Mouse (Mus musculus): ENCODE results near the gene Kctd6. TPM values are rescaled to one million over a fixed set of nuclear protein-coding genes. Genes with fewer than 3 reads are reported as not detected.
A peak's percentile ranks its signal among the peaks of the same experiment; 100 is the strongest.
"Not testable (repeated sequence)": the region's sequence is repeated elsewhere in the genome, so short reads cannot be mapped to it uniquely, and the experiment has no call there.

The Kctd6 gene
- total RNA-seq, 2 experiments from 2014 or later: 7.7 to 8.4 TPM

DNA sequence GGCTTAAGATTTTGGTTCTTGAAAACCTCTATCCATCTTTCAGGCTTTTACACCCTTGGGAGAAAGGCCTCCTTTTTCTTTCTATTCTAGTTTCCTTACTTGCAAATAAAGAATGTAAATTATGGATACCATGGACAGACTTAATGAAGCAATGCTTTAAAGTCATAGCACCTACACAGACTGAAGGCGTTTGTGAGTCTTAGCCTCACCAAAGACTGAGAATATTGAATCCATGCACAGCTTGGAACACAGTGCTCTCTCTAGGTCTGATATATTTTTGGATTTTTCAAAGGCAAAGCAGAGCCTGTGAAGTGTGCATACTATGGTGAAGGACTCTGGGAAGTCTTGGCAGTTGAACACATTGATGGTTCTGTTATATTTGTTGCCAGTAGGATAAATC lies 35.3 kb downstream of the Kctd6 start:
- DNase-seq (ENCODE audit: low spot score): no peak

DNA sequence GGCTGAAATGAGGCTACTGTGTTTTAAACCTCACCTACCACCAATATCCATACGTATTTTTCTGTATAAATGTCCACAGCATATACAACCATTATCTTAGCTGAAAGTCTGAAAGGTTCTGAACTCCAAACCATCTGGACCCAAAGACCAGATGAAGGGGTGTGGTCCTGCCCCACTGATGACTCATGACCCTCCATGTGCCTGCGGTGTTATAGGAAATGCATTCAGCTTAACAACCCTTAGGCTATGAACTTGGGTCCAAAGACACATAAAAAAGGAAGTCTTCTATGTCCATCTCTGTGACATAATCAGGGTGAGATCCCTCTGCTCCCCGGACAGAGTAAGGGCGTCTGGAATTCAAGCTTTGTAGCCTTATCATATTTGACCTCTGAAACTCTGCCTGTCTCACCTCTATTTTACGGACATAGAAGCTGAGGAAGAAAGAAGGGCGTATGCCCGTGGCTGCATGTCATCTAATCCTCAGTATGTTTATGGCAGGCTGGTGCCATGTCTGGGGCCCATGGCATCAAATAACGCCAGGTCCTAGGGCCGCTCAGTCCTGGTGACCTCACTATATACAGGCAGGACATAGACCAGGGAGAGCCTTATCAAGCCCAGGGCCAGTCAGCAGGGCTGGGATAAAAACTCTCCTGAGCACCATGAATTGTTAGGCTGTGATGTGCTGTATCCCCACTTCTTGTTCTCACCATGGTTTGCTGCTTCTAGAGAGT lies 36.4 kb downstream of the Kctd6 start:
- no peak for DNase-seq (ENCODE audit: low spot score)

DNA sequence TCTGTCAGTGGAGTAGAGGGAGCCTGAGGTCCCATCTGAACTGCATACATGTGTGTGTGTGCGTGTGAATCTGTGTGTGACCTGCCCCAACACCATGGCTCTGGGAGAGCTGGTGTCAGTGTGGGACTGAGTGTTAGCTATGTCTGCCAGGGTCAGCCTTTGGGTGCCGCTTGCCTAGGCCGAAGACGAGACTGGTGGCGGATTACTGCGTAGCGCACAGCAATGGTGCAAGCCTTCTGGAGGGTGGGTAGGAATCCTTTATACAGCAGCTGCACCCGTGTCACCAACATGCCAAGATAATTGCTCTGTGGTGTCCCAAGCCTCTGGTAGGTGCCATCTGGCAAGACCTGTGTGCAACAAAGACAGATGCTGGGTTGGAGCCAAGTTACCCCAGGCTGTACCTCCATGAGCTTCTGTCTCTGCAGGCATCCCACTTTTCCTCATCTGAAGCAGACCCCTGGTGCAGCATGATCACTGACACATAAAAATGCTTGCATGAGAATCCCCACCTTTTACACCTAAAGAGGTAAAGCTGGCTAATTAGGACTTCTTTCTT lies 37.5 kb downstream of the Kctd6 start:
- no peak for DNase-seq (ENCODE audit: low spot score)

DNA sequence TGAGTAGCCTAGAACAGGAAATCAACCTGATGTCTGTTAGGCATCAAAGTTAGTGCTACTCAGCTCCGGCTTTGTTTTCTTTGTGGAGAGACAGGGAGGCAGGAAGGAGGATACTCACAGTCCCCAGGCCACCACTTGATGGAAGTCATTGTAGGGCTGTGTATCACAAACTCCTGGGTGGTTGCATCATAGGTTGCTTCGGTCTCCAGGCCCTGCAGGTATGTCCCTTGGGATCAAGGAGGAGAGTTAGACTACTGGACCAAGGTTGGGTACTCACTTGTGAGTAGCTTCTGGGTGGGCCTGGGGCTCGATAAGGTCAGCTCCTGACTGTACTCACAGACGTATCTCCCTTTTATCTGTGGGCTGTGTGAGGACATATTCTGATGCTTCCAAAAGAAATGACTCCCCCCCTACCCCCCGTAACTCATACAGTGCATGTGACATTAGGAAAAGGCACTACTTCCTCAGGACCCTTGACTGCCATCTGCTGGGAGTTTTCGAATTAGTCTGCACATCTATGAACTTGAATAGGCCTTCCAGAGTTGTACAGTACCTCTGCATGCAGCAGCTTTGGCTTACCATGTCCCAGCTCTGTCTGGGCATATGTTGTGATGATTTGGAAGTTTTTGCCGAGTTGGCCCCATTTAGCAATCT lies 41.3 kb downstream of the Kctd6 start:
- DNase-seq (ENCODE audit: low spot score): peak; percentile 39

DNA sequence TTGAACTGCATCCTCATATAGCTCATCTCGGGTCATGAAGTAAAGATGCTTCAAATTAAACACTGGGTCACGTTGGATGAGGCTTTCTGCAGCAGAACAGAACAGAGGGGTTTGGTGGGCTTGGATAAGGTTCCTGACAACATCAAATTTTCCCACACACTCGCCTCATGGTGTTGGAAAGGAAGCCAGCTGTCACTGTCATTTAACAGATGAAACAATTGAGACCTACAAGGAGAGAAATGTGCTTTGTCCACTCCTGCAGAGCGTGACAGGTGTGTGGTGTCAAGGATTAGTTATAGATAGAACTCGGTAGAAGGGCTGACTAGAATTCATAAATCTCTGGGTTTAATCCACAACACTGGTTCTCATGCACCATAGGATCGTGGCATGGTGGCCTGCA lies 42.1 kb downstream of the Kctd6 start:
- no peak for DNase-seq (ENCODE audit: low spot score)

DNA sequence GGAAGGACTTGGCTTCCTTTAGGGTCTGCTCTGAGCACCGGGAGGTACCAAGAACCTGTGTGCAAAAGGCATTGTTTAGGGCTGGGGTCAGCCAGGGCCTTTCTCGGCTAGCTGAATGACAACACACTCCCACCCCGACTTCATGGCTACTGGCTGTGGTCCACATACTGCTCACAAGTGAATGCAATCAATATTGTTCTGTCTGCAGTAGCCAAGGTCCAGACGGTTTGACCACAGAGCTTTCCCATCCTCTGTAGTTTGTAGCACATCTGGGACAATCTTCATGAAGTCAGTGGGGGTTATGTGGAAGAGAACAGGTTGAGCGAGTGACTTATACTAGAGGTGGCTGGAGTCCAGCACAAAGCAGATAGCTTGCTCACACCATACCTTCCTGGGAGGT lies 42.9 kb downstream of the Kctd6 start:
- no peak for DNase-seq (ENCODE audit: low spot score)

DNA sequence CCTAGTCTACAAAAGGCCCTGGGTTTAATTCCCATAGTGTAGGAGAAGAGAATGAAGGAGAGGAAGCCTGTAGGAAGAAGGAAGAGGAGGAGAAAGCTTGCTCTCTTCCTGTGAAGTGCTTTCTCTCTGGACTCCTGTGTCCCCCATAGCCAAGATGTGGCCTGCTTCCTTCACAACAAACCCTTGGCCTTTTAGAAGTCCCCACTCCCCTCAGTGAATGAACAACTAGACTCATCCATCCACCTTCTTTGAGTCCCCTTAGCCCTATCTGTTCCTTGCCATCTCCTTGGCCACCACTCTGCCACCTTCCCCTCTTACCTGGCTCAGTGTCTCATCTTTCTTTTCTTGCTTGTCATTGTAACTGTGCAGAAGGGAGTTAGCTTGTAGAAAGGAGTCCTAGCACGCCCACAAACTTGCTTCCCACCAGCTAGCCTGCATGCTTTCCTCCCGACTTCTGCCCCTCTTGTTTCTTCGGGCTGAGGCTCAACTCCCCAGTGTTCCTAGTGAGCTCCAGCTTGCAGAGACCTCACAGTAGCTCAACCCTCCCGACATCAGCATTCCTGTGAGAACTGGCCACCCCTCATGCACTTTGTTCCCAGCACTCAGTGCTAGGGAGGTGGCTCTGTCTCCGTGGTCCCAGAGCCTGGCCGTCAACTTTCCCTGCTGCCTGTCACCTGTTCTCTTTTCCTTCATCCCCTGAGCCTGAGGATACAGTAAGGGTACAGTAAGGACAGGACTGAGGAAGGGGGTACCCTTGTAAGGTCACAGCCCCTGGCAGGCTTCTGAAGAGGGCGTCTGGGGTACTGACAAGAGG lies 43.8 kb downstream of the Kctd6 start:
- DNase-seq (ENCODE audit: low spot score): no peak

DNA sequence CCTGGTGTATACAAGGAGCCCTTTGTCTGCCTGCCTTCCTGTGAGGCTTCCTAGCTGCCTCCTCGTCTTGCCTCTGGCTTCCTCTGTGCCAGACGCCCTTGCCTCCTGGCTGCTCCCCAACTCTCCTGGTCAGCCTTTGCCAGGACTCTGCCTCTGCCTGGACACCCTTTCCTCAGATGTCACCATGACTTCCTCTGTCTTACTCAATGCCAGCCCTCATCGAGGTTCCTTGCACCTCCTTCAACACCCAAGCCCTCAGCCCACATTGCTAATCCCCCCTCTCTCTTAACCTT lies 44.3 kb downstream of the Kctd6 start:
- no peak for DNase-seq (ENCODE audit: low spot score)

DNA sequence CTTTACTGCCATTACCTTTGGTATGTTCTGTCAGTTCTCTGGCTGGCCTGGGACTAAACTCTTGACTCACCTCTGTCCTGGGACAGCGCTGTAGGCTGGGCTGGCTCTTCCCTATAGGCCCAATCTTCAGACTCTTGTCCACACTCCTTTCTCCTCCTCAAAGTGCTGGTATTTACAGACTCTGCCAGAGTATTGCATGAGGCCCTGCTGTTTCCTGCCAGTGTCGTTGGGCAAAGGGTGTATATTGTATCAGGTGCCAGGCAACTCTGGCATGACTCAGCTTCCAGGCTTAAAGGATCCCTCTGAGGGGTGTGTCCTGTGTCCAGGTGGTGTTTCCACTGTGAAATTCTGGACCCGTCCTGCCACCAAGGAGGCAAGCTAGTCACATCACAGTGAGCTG lies 44.8 kb downstream of the Kctd6 start:
- no peak for DNase-seq (ENCODE audit: low spot score)

DNA sequence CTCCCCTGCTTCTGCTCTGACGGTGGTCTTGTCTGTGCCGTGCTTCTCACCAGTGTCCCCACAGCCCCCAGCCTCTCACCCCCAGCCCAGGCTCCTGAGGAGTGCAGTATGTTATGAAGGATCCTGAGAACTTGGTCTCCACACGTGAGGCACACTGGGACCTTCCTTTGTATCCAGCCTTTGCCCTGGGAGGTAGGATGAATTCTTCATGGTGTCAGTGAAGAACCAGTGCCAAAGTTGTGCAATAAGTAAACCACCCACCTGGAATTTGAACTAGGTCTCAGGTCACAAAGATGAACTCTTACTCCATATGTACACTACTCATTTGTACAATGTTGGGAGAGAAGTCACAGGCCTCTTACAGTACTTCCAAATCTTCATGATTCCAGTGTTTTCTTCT lies 45.2 kb downstream of the Kctd6 start, which contains the start of gene Acox2:
Gene Acox2, minus strand, starts transcription at position 188 of the 400 bp plus-strand sequence.
- DNase-seq (ENCODE audit: low spot score): no peak

DNA sequence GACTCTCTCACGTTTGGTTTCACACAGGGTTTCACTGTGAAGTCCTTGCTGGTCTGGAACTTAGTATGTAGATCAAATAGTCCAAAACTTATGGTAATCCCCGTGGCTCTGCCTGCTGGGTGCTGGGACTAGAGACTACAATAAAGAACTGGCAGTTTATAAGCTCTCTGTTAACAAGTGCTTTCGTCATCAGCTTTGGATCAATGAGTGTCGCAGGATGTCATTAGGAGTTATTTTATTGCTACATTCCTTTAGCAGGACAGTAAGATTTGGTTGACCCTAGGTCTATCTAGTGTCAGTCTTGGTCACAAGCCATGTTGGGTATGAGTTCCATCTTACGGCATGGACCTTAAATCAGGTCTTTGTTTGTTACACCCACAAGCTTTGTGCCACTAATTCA lies 46.3 kb downstream of the Kctd6 start:
- DNase-seq (ENCODE audit: low spot score): no peak

DNA sequence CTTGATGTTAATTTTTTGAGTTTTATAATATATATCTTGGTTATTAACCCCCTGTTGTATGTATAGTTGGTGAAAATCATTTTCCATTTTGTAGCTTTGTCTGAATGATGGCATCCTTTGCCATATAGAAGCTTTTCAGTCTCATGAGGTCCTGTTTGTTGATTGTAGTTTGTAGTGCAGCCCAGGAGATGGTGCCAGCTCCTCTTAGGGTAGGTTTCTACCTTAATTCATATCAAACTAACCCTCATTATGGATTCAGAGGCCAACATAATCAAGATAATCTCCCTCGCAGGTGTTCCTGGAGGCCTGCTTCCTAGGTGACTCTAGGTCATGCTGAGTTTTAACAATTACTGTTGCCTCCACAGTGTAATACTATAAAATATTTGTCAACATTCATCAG lies 48.3 kb downstream of the Kctd6 start:
- no peak for DNase-seq (ENCODE audit: low spot score)

DNA sequence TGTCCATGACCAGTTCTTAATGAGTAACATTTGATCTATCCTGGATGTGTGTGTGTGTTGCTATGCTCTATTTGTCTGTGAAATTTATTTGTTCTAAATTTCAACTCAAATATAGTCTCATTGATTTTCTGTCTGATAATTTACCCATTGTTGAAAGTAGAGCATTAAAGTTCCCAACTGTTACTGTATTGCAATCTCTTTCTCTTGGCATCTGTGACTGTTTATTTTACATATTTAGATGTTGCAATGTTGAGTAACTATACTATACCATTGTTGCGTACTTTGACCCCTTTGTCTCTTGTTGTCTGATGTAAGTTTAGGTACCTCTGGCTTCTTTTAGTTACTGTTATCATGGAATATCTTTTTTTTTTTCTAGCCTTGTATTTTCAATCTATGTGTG lies 50.4 kb downstream of the Kctd6 start:
- no peak for DNase-seq (ENCODE audit: low spot score)

DNA sequence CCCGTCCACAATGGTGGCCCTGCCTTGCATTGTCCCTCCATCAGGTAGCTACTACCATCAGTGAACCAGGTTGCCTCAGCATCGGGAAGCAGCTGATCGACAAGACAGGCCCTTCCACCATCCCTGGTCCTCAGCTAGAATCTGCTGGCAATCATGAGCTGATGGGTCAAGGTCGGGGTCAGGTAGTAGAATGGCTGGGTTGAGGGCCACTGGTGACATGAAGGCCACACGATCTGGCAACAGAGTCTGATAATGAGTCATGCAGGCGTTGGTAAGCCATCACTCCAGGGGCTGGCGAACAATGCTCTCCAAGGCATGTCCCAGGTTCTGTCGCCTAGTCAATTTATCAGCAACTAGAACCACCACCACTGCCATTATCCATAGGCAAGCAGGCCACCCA lies 57.3 kb downstream of the Kctd6 start:
- DNase-seq (ENCODE audit: low spot score): not testable (repeated sequence)

Other genes with a start within 250 kb of the Kctd6 start
- not detected for gene Dnase1l3, start 219.6 kb upstream of the Kctd6 start, total RNA-seq (2021)
- 1 to 10 TPM; 7.6 to 8.6 TPM for gene Abhd6, start 211.2 kb upstream of the Kctd6 start, total RNA-seq (2021)
- 10 to 100 TPM; 28.0 TPM for gene Rpp14, start 133.8 kb upstream of the Kctd6 start, total RNA-seq (2021)
- gene Pxk, start 115.9 kb upstream of the Kctd6 start, total RNA-seq (2021): 10 to 100 TPM; 12.7 to 14.0 TPM
- 100 to 1,000 TPM; 272 to 299 TPM for gene Pdhb, start 41.1 kb upstream of the Kctd6 start, total RNA-seq (2021)
- gene Acox2, start 45.2 kb downstream of the Kctd6 start, total RNA-seq (2021): under 1 TPM; 0.64 to 0.69 TPM
- 1 to 10 TPM; 4.5 to 6.8 TPM for gene Fam107a, start 103.9 kb downstream of the Kctd6 start, total RNA-seq (2021)
- gene Oit1, start 164.6 kb downstream of the Kctd6 start, total RNA-seq (2021): not detected